14 mouse cellular contexts compared by ENCODE assay signal in genomic region chr5:143061511-143061910, GRCm38 (mm10). TPM values are rescaled to one million over a fixed set of nuclear protein-coding genes. Genes with fewer than 3 reads are reported as not detected.
DNase-seq lines count a peak whose midpoint lies in the region; ATAC-seq lines count a peak whose summit lies in the region.
"Had no signal": no experiment of that assay in that cellular context is flagged by ENCODE, and none has a peak within 500 bp of the region (broad histone marks: within the 10 kb centered on the region; RNA-seq: fewer than 3 reads in every experiment).

No protein-coding gene starts in this region.

- WGBS in hindbrain, embryonic 10.5 days, result 72% methylated on average over 3 of the region's 3 CpGs
- WGBS in hindbrain, embryonic 11.5 days, result 62% methylated on average over 3 of the region's 3 CpGs
- 45% methylated on average over 3 of the region's 3 CpGs for WGBS in hindbrain, embryonic 14.5 days
- WGBS in midbrain, embryonic 16.5 days, result 20% methylated on average over 3 of the region's 3 CpGs

- H3K4me2 ChIP-seq in hindbrain, embryonic 11.5 days (replicated peaks; ENCODE audit: low read depth, low read length), result no peak overlapping the region
- H3K4me2 ChIP-seq in hindbrain, embryonic 14.5 days (replicated peaks), result 0 out of 2 replicates have a peak overlapping the region, but pooled peaks have one; percentile 19
- no peak overlapping the region for H3K4me2 ChIP-seq in midbrain, embryonic 16.5 days (ENCODE audit: low read length)
- H3K4me2 ChIP-seq: embryonic facial prominence, embryonic 12.5 days; neural tube, embryonic 12.5 days had no signal

- no peaks in the 10 kb centered on the region for H3K27me3 ChIP-seq in hindbrain, embryonic 10.5 days (ENCODE audit: insufficient read depth, poor library complexity, severe bottlenecking)
- no peaks in the 10 kb centered on the region for H3K27me3 ChIP-seq in hindbrain, embryonic 11.5 days (ENCODE audit: control insufficient read depth, insufficient read depth, low read length)
- H3K27me3 ChIP-seq in hindbrain, embryonic 14.5 days (ENCODE audit: control insufficient read depth, insufficient read depth, low read length), result no peaks in the 10 kb centered on the region
- H3K27me3 ChIP-seq in midbrain, embryonic 16.5 days (ENCODE audit: control insufficient read depth, insufficient read depth, low read depth, low read length), result no peaks in the 10 kb centered on the region
- H3K27me3 ChIP-seq: embryonic facial prominence, embryonic 12.5 days; neural tube, embryonic 12.5 days had no signal

- DNase-seq in adrenal gland, adult (ENCODE audit: inconsistent age in 2 of 2, low spot score in 1 of 2), result peak; percentile 49 to 85
- no peak for DNase-seq in adrenal gland, adult 8-10 months
- no peak for DNase-seq in hindbrain, embryonic 10.5 days (ENCODE audit: low spot score)
- DNase-seq in hindbrain, embryonic 11.5 days (ENCODE audit: low spot score), result no peak
- DNase-seq in hindbrain, embryonic 14.5 days (ENCODE audit: low spot score), result peak; percentile 66
- no peak for DNase-seq in spleen, postnatal 4 days (ENCODE audit: low spot score in 2 of 2)
- no peak for DNase-seq in c-Kit-positive CD71-positive TER-119-positive erythroid progenitor cells, embryonic 14.5 days (ENCODE audit: low spot score)
- DNase-seq: kidney, adult 9 months; spleen, adult 18-20 months had no signal

- no peak for ATAC-seq in hindbrain, embryonic 11.5 days (ENCODE audit: low FRiP score)
- ATAC-seq in hindbrain, embryonic 14.5 days (ENCODE audit: low FRiP score), result 0 out of 2 replicates have a peak, but pooled peaks have one; percentile 24
- ATAC-seq in midbrain, embryonic 16.5 days, result peak; percentile 92
- ATAC-seq: lung, postnatal 0 days had no signal

- H3K4me1 ChIP-seq in hindbrain, embryonic 10.5 days (replicated peaks), result peaks cover 28% of the 10 kb centered on the region
- no peaks in the 10 kb centered on the region for H3K4me1 ChIP-seq in hindbrain, embryonic 11.5 days (replicated peaks; ENCODE audit: control insufficient read depth, insufficient read depth, low read length)
- H3K4me1 ChIP-seq in hindbrain, embryonic 14.5 days (replicated peaks; ENCODE audit: control insufficient read depth, insufficient read depth, low read length), result peaks cover 4% of the 10 kb centered on the region; the same call in 1 of the 2 replicates
- peaks cover 14% of the 10 kb centered on the region for H3K4me1 ChIP-seq in midbrain, embryonic 16.5 days (ENCODE audit: control insufficient read depth, insufficient read depth, low read length)

- H3K9me3 ChIP-seq in hindbrain, embryonic 10.5 days, result no peaks in the 10 kb centered on the region
- H3K9me3 ChIP-seq in hindbrain, embryonic 11.5 days (ENCODE audit: control insufficient read depth, low read length), result no peaks in the 10 kb centered on the region
- no peaks in the 10 kb centered on the region for H3K9me3 ChIP-seq in hindbrain, embryonic 14.5 days (ENCODE audit: control insufficient read depth, low read length)
- H3K9me3 ChIP-seq in midbrain, embryonic 16.5 days (replicated peaks; ENCODE audit: control insufficient read depth, low read length, poor library complexity, severe bottlenecking), result no peaks in the 10 kb centered on the region
- H3K9me3 ChIP-seq: embryonic facial prominence, embryonic 12.5 days; G1E; neural tube, embryonic 12.5 days had no signal

- peaks cover 69% of the 10 kb centered on the region for H3K36me3 ChIP-seq in hindbrain, embryonic 10.5 days
- H3K36me3 ChIP-seq in hindbrain, embryonic 11.5 days (ENCODE audit: control insufficient read depth, insufficient read depth, low read length), result peaks cover 2% of the 10 kb centered on the region; the same call in 1 of the 2 replicates
- H3K36me3 ChIP-seq in hindbrain, embryonic 14.5 days (replicated peaks; ENCODE audit: control insufficient read depth, insufficient read depth), result peaks cover 34% of the 10 kb centered on the region
- H3K36me3 ChIP-seq in midbrain, embryonic 16.5 days (ENCODE audit: control insufficient read depth, insufficient read depth, low read length), result peaks cover 4% of the 10 kb centered on the region; the same call in 1 of the 2 replicates

- peak overlapping the region; percentile 36; the same call in 1 of the 2 replicates for H3K27ac ChIP-seq in hindbrain, embryonic 10.5 days
- H3K27ac ChIP-seq in hindbrain, embryonic 11.5 days (ENCODE audit: low read depth, low read length), result no peak overlapping the region
- peak overlapping the region; percentile 82 for H3K27ac ChIP-seq in hindbrain, embryonic 14.5 days
- peak overlapping the region; percentile 80 for H3K27ac ChIP-seq in midbrain, embryonic 16.5 days (ENCODE audit: low read length)
- H3K27ac ChIP-seq: embryonic facial prominence, embryonic 12.5 days; neural tube, embryonic 12.5 days had no signal

- no peak overlapping the region for H3K9ac ChIP-seq in hindbrain, embryonic 11.5 days (ENCODE audit: low read depth, low read length)
- 0 out of 2 replicates have a peak overlapping the region, but pooled peaks have one; percentile 17 for H3K9ac ChIP-seq in hindbrain, embryonic 14.5 days
- no peak overlapping the region for H3K9ac ChIP-seq in midbrain, embryonic 16.5 days (ENCODE audit: low read depth, low read length)
- H3K9ac ChIP-seq: embryonic facial prominence, embryonic 12.5 days; neural tube, embryonic 12.5 days had no signal

- H3K4me3 ChIP-seq in hindbrain, embryonic 10.5 days, result no peak overlapping the region
- no peak overlapping the region for H3K4me3 ChIP-seq in hindbrain, embryonic 11.5 days (ENCODE audit: low read depth, low read length)
- H3K4me3 ChIP-seq in hindbrain, embryonic 14.5 days (replicated peaks; ENCODE audit: low read length), result no peak overlapping the region
- no peak overlapping the region for H3K4me3 ChIP-seq in midbrain, embryonic 16.5 days (ENCODE audit: low read depth, low read length)
- H3K4me3 ChIP-seq: embryonic facial prominence, embryonic 12.5 days; neural tube, embryonic 12.5 days had no signal

RNA-seq across cellular contexts. Expression of gene Rnf216, which starts 51.3 kb away (rescaled TPM):
- total RNA-seq in adrenal gland, adult 8-10 months (2022), result 10 to 100 TPM; 41.7 to 58.3 (median 53.6) TPM
- polyA plus RNA-seq in hindbrain, embryonic 10.5 days (2016; fragmentation: Nextera tagmentation; extraction: Ambion mirVana), result 44.2 and 44.3 TPM in 2 replicates
- 31.1 and 49.5 TPM in 2 replicates for polyA plus RNA-seq in hindbrain, embryonic 11.5 days (2014; fragmentation: Nextera tagmentation; extraction: Ambion mirVana)
- 29.4 and 29.8 TPM in 2 replicates for polyA plus RNA-seq in hindbrain, embryonic 14.5 days (2014; fragmentation: Nextera tagmentation; extraction: Ambion mirVana)
- polyA plus RNA-seq in midbrain, embryonic 16.5 days (2015; fragmentation: Nextera tagmentation; extraction: Ambion mirVana), result 28.9 and 34.4 TPM in 2 replicates

Comparison
In these comparisons a context has a peak if more than half of its experiments do, and no peak if none do; other contexts are left out.
1. DNase-seq: peak in adrenal gland, adult (2 of 2) and hindbrain, embryonic 14.5 days (single experiment); none in adrenal gland, adult 8-10 months (single experiment), hindbrain, embryonic 10.5 days (single experiment), hindbrain, embryonic 11.5 days (single experiment), spleen, postnatal 4 days (0 of 2) and c-Kit-positive CD71-positive TER-119-positive erythroid progenitor cells, embryonic 14.5 days (single experiment).